Mouse (Mus musculus): ENCODE measurements around the gene Nav3.

- TF ChIP-seq CTCF (IDR thresholded peaks at IDR 0.05; ENCODE audit: extremely low read depth, insufficient read length, insufficient replicate concordance, low read depth, low read length) (no peak), POLR2A (IDR thresholded peaks at IDR 0.05; ENCODE audit: low read depth, low read length) (no peak)
Observed at GRCm38 (mm10) chr10:109637702-109638101, 818.3 kb downstream of the Nav3 start.
